Mouse (Mus musculus) T-cell, adult 66 days (primary cell): ENCODE results near the gene Gm7358. TPM values are rescaled to one million over a fixed set of nuclear protein-coding genes. Genes with fewer than 3 reads are reported as not detected.

Source experiments
- total RNA-seq, 2 experiments: library from RNA; stranded (reverse); gene quantifications; 3 replicates in 1 of 2; 4 replicates in 1 of 2; pipeline ENCODE4 v1.2.4; 2023

Gene Gm7358
- total RNA-seq, result not detected

DNA sequence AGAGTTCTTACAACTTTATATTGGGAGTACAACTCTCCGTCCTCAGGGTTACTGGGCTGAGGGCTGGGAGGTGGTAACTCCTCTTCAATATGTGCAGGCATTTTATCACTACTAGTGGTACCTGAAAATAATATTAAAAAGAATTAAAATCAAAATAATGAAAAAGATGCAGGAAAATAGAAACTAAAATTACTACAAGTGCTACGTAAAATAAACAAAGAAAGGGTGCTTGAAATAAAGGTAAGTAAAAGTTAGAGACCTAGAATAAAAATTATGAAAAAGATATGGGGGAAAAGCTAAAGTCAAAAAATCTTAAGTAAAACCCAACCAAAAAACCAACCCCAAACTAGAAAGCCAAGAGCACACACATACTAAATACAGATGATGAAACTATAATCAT lies at the start of gene Gm7358:
Gene Gm7358 (minus strand): TSS at position 101 of the 400 bp plus-strand sequence.

Other genes with a start within 250 kb of the Gm7358 start
- gene Gm7168, start 111.2 kb downstream of the Gm7358 start, total RNA-seq, result not detected
- not detected for gene Gm7356, start 55.8 kb downstream of the Gm7358 start, total RNA-seq
- 1 to 10 TPM in 1 of 2 experiments, under 1 TPM in 1; 0.95 to 1.2 TPM for gene Dact2, start 144.8 kb upstream of the Gm7358 start, total RNA-seq
- not detected for gene Smoc2, start 220.0 kb upstream of the Gm7358 start, total RNA-seq